Comparison of ENCODE assay signal across 14 mouse cellular contexts in genomic region chr3:142084091-142084490, GRCm38 (mm10).
"Had no signal": no experiment of that assay in that cellular context is flagged by ENCODE, and none has a peak within 500 bp of the region (broad histone marks: within the 10 kb centered on the region; RNA-seq: fewer than 3 reads in every experiment).

No protein-coding gene starts in this region.

- H3K4me2 ChIP-seq: lung, embryonic 14.5 days; midbrain, embryonic 12.5 days; neural tube, embryonic 12.5 days had no signal

- H3K27me3 ChIP-seq: midbrain, embryonic 12.5 days; neural tube, embryonic 12.5 days had no signal

- DNase-seq: lung, adult 18-20 months; lung, embryonic 14.5 days; lung, postnatal 10 days; lung, postnatal 4 days; midbrain, embryonic 14.5 days; right cerebral cortex, postnatal 14 days; thymus, adult 18-20 months; thymus, postnatal 14 days; thymus, postnatal 36 days had no signal

- H3K9ac ChIP-seq: lung, embryonic 14.5 days; midbrain, embryonic 12.5 days; neural tube, embryonic 12.5 days had no signal

- H3K9me3 ChIP-seq: midbrain, embryonic 10.5 days; midbrain, embryonic 12.5 days; neural tube, embryonic 12.5 days had no signal

- H3K4me3 ChIP-seq: midbrain, embryonic 10.5 days; midbrain, embryonic 12.5 days; myocyte; neural tube, embryonic 12.5 days had no signal

- ATAC-seq: midbrain, embryonic 16.5 days had no signal

- H3K4me1 ChIP-seq: midbrain, embryonic 10.5 days; midbrain, embryonic 12.5 days; neural tube, embryonic 12.5 days had no signal

- H3K27ac ChIP-seq: midbrain, embryonic 10.5 days; midbrain, embryonic 12.5 days; neural tube, embryonic 12.5 days had no signal

- H3K36me3 ChIP-seq: midbrain, embryonic 10.5 days; midbrain, embryonic 12.5 days; neural tube, embryonic 12.5 days had no signal
